Mouse (Mus musculus) T-helper 1 cell (primary cell): ENCODE results near the gene Shisal1.

Experiments used
- in situ Hi-C: fragments of 300-600 bp; cut with MboI, MseI; formaldehyde crosslinking; loops from one replicate; pipeline ENCODE4 v1.15.1; 2025; ENCODE audit warnings: high pct_unique_total_duplicates

The Shisal1 gene

GRCm38 (mm10) chr15:84425733-84426132 lies 21.2 kb downstream of the Shisal1 start:
- in situ Hi-C loops = no loop called here

GRCm38 (mm10) chr15:84423781-84424180 lies 23.1 kb downstream of the Shisal1 start:
- in situ Hi-C loops = no loop called here

- in situ Hi-C loops = no loop called here
Observed at GRCm38 (mm10) chr15:84418266-84418610, 28.7 kb downstream of the Shisal1 start.

GRCm38 (mm10) chr15:84417592-84418265 lies 29.2 kb downstream of the Shisal1 start:
- in situ Hi-C loops = no loop called here

GRCm38 (mm10) chr15:84417017-84417416 lies 29.9 kb downstream of the Shisal1 start:
- in situ Hi-C loops = no loop called here

GRCm38 (mm10) chr15:84414040-84414848 lies 32.7 kb downstream of the Shisal1 start:
- in situ Hi-C loops = no loop called here

- in situ Hi-C loops = no loop called here
Observed at GRCm38 (mm10) chr15:84412409-84412808, 34.5 kb downstream of the Shisal1 start.

- in situ Hi-C loops = no loop called here
Observed at GRCm38 (mm10) chr15:84410052-84410451, 36.8 kb downstream of the Shisal1 start.

GRCm38 (mm10) chr15:84408576-84408975 lies 38.3 kb downstream of the Shisal1 start:
- in situ Hi-C loops = no loop called here

GRCm38 (mm10) chr15:84405759-84406158 lies 41.1 kb downstream of the Shisal1 start:
- in situ Hi-C loops = no loop called here

- in situ Hi-C loops = no loop called here
Observed at GRCm38 (mm10) chr15:84403454-84404113, 43.3 kb downstream of the Shisal1 start.

- in situ Hi-C loops = no loop called here
Observed at GRCm38 (mm10) chr15:84398617-84399016, 48.3 kb downstream of the Shisal1 start.

- in situ Hi-C loops = no loop called here
Observed at GRCm38 (mm10) chr15:84397663-84398169, 49.2 kb downstream of the Shisal1 start.

- in situ Hi-C loops = no loop called here
Observed at GRCm38 (mm10) chr15:84395341-84396067, 51.4 kb downstream of the Shisal1 start.

GRCm38 (mm10) chr15:84393341-84393740 lies 53.6 kb downstream of the Shisal1 start:
- in situ Hi-C loops = no loop called here

- in situ Hi-C loops = no loop called here
Observed at GRCm38 (mm10) chr15:84392840-84393239, 54.1 kb downstream of the Shisal1 start.

GRCm38 (mm10) chr15:84392131-84392530 lies 54.8 kb downstream of the Shisal1 start:
- in situ Hi-C loops = no loop called here

- in situ Hi-C loops = no loop called here
Observed at GRCm38 (mm10) chr15:84388698-84389131, 58.2 kb downstream of the Shisal1 start.

- in situ Hi-C loops = no loop called here
Observed at GRCm38 (mm10) chr15:84385995-84386565, 60.8 kb downstream of the Shisal1 start.

GRCm38 (mm10) chr15:84384066-84384465 lies 62.8 kb downstream of the Shisal1 start:
- in situ Hi-C loops = no loop called here

- in situ Hi-C loops = no loop called here
Observed at GRCm38 (mm10) chr15:84380181-84380580, 66.7 kb downstream of the Shisal1 start.
